Mouse (Mus musculus) lung, postnatal 0 days (tissue): ENCODE data around the gene Mtf2. TPM values are rescaled to one million over a fixed set of nuclear protein-coding genes. Genes with fewer than 3 reads are reported as not detected.

Source experiments
- ATAC-seq: fragments of 200-750 bp; cut with Nextera tagmentation; 2 replicates; pipeline ENCODE4 v1.8.0; 2017; ENCODE audit warnings: moderate library complexity
- DNase-seq: peaks from one replicate; pipeline ENCODE4 v3.0.0-alpha.2; 2016; ENCODE audit warnings: low spot score
- H3K27ac ChIP-seq: fragments of 300-500 bp; sonication (generic); 2 replicates; pipeline ENCODE4 v1.5.1; 2014; ENCODE audit warnings: antibody characterized with exemption, mild to moderate bottlenecking, low read length, mixed read lengths
- H3K27me3 ChIP-seq: fragments of 300-500 bp; sonication (generic); replicated peaks from 2 replicates; pipeline ENCODE4 v1.6.1; 2014; ENCODE audit warnings: low read length, mixed read lengths; ENCODE audit not compliant: insufficient read depth
- H3K36me3 ChIP-seq: fragments of 300-500 bp; sonication (generic); 2 replicates; pipeline ENCODE4 v1.6.1; 2014; ENCODE audit warnings: low read length, mixed read lengths; ENCODE audit not compliant: insufficient read depth
- H3K4me1 ChIP-seq: fragments of 300-500 bp; sonication (generic); 2 replicates; pipeline ENCODE4 v1.6.1; 2014; ENCODE audit warnings: antibody characterized with exemption, low read depth, low read length, mixed read lengths; ENCODE audit not compliant: insufficient read depth
- H3K4me2 ChIP-seq: fragments of 300-500 bp; sonication (generic); replicated peaks from 2 replicates; pipeline ENCODE4 v1.6.1; 2014; ENCODE audit warnings: low read depth, mild to moderate bottlenecking, low read length, moderate library complexity, mixed read lengths
- H3K4me3 ChIP-seq: fragments of 300-500 bp; sonication (generic); 2 replicates; pipeline ENCODE4 v1.5.1; 2014; ENCODE audit warnings: low read depth, low read length
- H3K9ac ChIP-seq: fragments of 300-500 bp; sonication (generic); replicated peaks from 2 replicates; pipeline ENCODE4 v1.6.1; 2014; ENCODE audit warnings: low read depth, mild to moderate bottlenecking
- H3K9me3 ChIP-seq: fragments of 300-500 bp; sonication (generic); 2 replicates; pipeline ENCODE4 v1.6.1; 2016; ENCODE audit warnings: low read length, mixed read lengths
- CTCF ChIP-seq: IDR thresholded peaks from 2 replicates; pipeline ENCODE4 v1.5.1; 2016; ENCODE audit warnings: antibody characterized with exemption, mild to moderate bottlenecking
- EP300 ChIP-seq: IDR thresholded peaks from 2 replicates; pipeline ENCODE4 v1.6.1; 2016; ENCODE audit warnings: antibody characterized with exemption, mild to moderate bottlenecking, control low read depth
- WGBS: fragments of 180-500 bp; shearing (Covaris S2); extraction: QIAGEN DNeasy Blood & Tissue Kit; methylation state at CpG from one replicate; pipeline ENCODE4 v1.1.7; 2014; 5-methylcytosine and 5-hydroxymethylcytosine counted together
- polyA plus RNA-seq: library from polyadenylated mRNA; unstranded; fragments of >200 nt; fragmentation: Nextera tagmentation; extraction: Ambion mirVana; gene quantifications from 2 replicates; pipeline ENCODE4 v1.2.1, GENCODE M21; 2015

Mtf2 gene
- polyA plus RNA-seq, 1 experiment from 2014 or later, result 47.5 TPM

- Histone ChIP-seq H3K36me3 (0 out of 2 replicates have a peak, but pooled peaks cover 3% of the 10 kb centered on the region), H3K4me3 (peak within 1 kb of the TSS; percentile 90), H3K4me2 (peak within 1 kb of the TSS; percentile 92), H3K9me3 (no peaks in the 10 kb centered on the region), H3K9ac (peak within 1 kb of the TSS; percentile 92), H3K27me3 (no peaks in the 10 kb centered on the region), H3K4me1 (0 out of 2 replicates have a peak, but pooled peaks cover 5% of the 10 kb centered on the region), H3K27ac (peak within 1 kb of the TSS; percentile 96)
- TF ChIP-seq EP300, result no peak
- peak; percentile 63 for TF ChIP-seq CTCF
- DNase-seq (peak; percentile 100), ATAC-seq (peak; percentile 99)
- 1% methylated on average over 61 of the region's 65 CpGs for WGBS
Measured at GRCm38 (mm10) chr5:108132441-108133243, 67.2 kb downstream of the Mtf2 start, which contains the start of the genes Tmed5 and Ccdc18. Tmed5 (minus strand) TSS chr5:108132620. Ccdc18 (plus strand) TSS chr5:108132875.

GRCm38 (mm10) chr5:108152592-108152991 is 87.1 kb downstream of the Mtf2 start:
- Histone ChIP-seq H3K4me2 (no peak overlapping the region), H3K4me3 (no peak overlapping the region), H3K9ac (no peak overlapping the region), H3K36me3 (no peaks in the 10 kb centered on the region), H3K9me3 (no peaks in the 10 kb centered on the region), H3K27me3 (no peaks in the 10 kb centered on the region), H3K4me1 (no peaks in the 10 kb centered on the region), H3K27ac (no peak overlapping the region)
- TF ChIP-seq EP300 (no peak), CTCF (no peak)
- ATAC-seq (no peak), DNase-seq (no peak)
- 89% methylated on average over 1 of the region's 1 CpGs for WGBS

Other genes with a start within 250 kb of the Mtf2 start
- gene Ube2d2b, start 235.6 kb upstream of the Mtf2 start, polyA plus RNA-seq, result 0.11 and 0.15 TPM in 2 replicates
- 74.0 and 78.2 TPM in 2 replicates for gene Evi5, start 190.6 kb upstream of the Mtf2 start, polyA plus RNA-seq
- 27.9 and 29.6 TPM in 2 replicates for gene Rpl5, start 165.2 kb upstream of the Mtf2 start, polyA plus RNA-seq
- 29.4 and 33.9 TPM in 2 replicates for gene Fam69a, start 78.6 kb upstream of the Mtf2 start, polyA plus RNA-seq
- gene Tmed5, start 66.9 kb downstream of the Mtf2 start, polyA plus RNA-seq, result 33.9 and 36.4 TPM in 2 replicates
- 2.6 and 3.3 TPM in 2 replicates for gene Ccdc18, start 67.2 kb downstream of the Mtf2 start, polyA plus RNA-seq
- gene Dr1, start 203.2 kb downstream of the Mtf2 start, polyA plus RNA-seq, result 27.7 and 32.5 TPM in 2 replicates
- gene Pigg, start 246.9 kb downstream of the Mtf2 start, polyA plus RNA-seq, result 4.6 and 6.4 TPM in 2 replicates